Mouse (Mus musculus): ENCODE results near the gene Gpx6. TPM values are rescaled to one million over a fixed set of nuclear protein-coding genes. Genes with fewer than 3 reads are reported as not detected.

Gene Gpx6
- total and polyA plus RNA-seq, 3 experiments: 0.11 TPM; not detected in 2

- DNase-seq (ENCODE audit: low spot score) (peak; percentile 20), ATAC-seq (ENCODE audit: extremely low read depth, insufficient number of reproducible peaks, low FRiP score, poor library complexity, severe bottlenecking) (peak; percentile 55)
- no peak for TF ChIP-seq TAL1 (conservative IDR thresholded peaks at IDR 0.05; ENCODE audit: low read depth, low read length)
- no peak for TF ChIP-seq GATA1 (IDR thresholded peaks at IDR 0.05; ENCODE audit: borderline replicate concordance, low read length)
- TF ChIP-seq GATA2 (IDR thresholded peaks at IDR 0.05; ENCODE audit: borderline replicate concordance, low read depth, low read length): no peak
- TF ChIP-seq POLR2AphosphoS5 (IDR thresholded peaks at IDR 0.05; ENCODE audit: insufficient replicate concordance, low read depth, low read length): no peak
- no peak for TF ChIP-seq CTCF (IDR thresholded peaks at IDR 0.05; ENCODE audit: low read depth, low read length)
- Histone ChIP-seq H3K9me3 (replicated peaks) (no peaks in the 10 kb centered on the region), H3K4me1 (ENCODE audit: insufficient read depth, low read depth, low read length) (peaks cover 36% of the 10 kb centered on the region), H3K27me3 (ENCODE audit: insufficient read depth, low read length) (peaks cover 3% of the 10 kb centered on the region; the same call in 1 of the 2 replicates), H3K36me3 (replicated peaks) (no peaks in the 10 kb centered on the region), H3K4me3 (ENCODE audit: low read depth, low read length) (peak overlapping the region; percentile 67)
Measured at GRCm38 (mm10) chr13:21279559-21279958, 32.4 kb upstream of the Gpx6 start.

- peaks cover 23% of the 10 kb centered on the region for H3K27me3 ChIP-seq (ENCODE audit: insufficient read depth, low read length)
- peaks cover 14% of the 10 kb centered on the region for H3K4me1 ChIP-seq (ENCODE audit: insufficient read depth, low read depth, low read length)
- no peak for ATAC-seq (ENCODE audit: extremely low read depth, insufficient number of reproducible peaks, low FRiP score, poor library complexity, severe bottlenecking)
- no peak within 1 kb of the TSS for H3K4me3 ChIP-seq (ENCODE audit: low read depth, low read length)
- H3K9me3 ChIP-seq (replicated peaks): no peaks in the 10 kb centered on the region
- no peaks in the 10 kb centered on the region for H3K36me3 ChIP-seq (replicated peaks)
- no peak for DNase-seq (ENCODE audit: low spot score)
- no peak for TF ChIP-seq TAL1 (conservative IDR thresholded peaks at IDR 0.05; ENCODE audit: low read depth, low read length)
- no peak for TF ChIP-seq GATA2 (IDR thresholded peaks at IDR 0.05; ENCODE audit: borderline replicate concordance, low read depth, low read length)
- TF ChIP-seq CTCF (IDR thresholded peaks at IDR 0.05; ENCODE audit: low read depth, low read length): no peak
- no peak for TF ChIP-seq GATA1 (IDR thresholded peaks at IDR 0.05; ENCODE audit: borderline replicate concordance, low read length)
- no peak for TF ChIP-seq POLR2AphosphoS5 (IDR thresholded peaks at IDR 0.05; ENCODE audit: insufficient replicate concordance, low read depth, low read length)
Measured at GRCm38 (mm10) chr13:21292631-21293030, 19.3 kb upstream of the Gpx6 start, which contains the start of gene Gpx5. Gene Gpx5 (minus strand): TSS chr13:21292731.

GRCm38 (mm10) chr13:21298557-21298956 is 13.4 kb upstream of the Gpx6 start:
- no peak for ATAC-seq (ENCODE audit: extremely low read depth, insufficient number of reproducible peaks, low FRiP score, poor library complexity, severe bottlenecking)
- Histone ChIP-seq H3K4me3 (ENCODE audit: low read depth, low read length) (no peak overlapping the region), H3K27me3 (ENCODE audit: insufficient read depth, low read length) (peaks cover 18% of the 10 kb centered on the region), H3K4me1 (ENCODE audit: insufficient read depth, low read depth, low read length) (peaks cover 17% of the 10 kb centered on the region; the same call in 1 of the 2 replicates), H3K9me3 (replicated peaks) (no peaks in the 10 kb centered on the region), H3K36me3 (replicated peaks) (no peaks in the 10 kb centered on the region)
- no peak for TF ChIP-seq POLR2AphosphoS5 (IDR thresholded peaks at IDR 0.05; ENCODE audit: insufficient replicate concordance, low read depth, low read length)
- no peak for TF ChIP-seq TAL1 (conservative IDR thresholded peaks at IDR 0.05; ENCODE audit: low read depth, low read length)
- TF ChIP-seq GATA2 (IDR thresholded peaks at IDR 0.05; ENCODE audit: borderline replicate concordance, low read depth, low read length): no peak
- TF ChIP-seq GATA1 (IDR thresholded peaks at IDR 0.05; ENCODE audit: borderline replicate concordance, low read length): no peak
- TF ChIP-seq CTCF (IDR thresholded peaks at IDR 0.05; ENCODE audit: low read depth, low read length): no peak
- no peak for DNase-seq (ENCODE audit: low spot score)

GRCm38 (mm10) chr13:21304483-21305066 is 7.3 kb upstream of the Gpx6 start:
- TF ChIP-seq GATA1 (IDR thresholded peaks at IDR 0.05; ENCODE audit: borderline replicate concordance, low read length) (no peak), GATA2 (IDR thresholded peaks at IDR 0.05; ENCODE audit: borderline replicate concordance, low read depth, low read length) (no peak), TAL1 (conservative IDR thresholded peaks at IDR 0.05; ENCODE audit: low read depth, low read length) (no peak), POLR2AphosphoS5 (IDR thresholded peaks at IDR 0.05; ENCODE audit: insufficient replicate concordance, low read depth, low read length) (no peak), CTCF (IDR thresholded peaks at IDR 0.05; ENCODE audit: low read depth, low read length) (no peak)
- DNase-seq (ENCODE audit: low spot score) (no peak), ATAC-seq (ENCODE audit: extremely low read depth, insufficient number of reproducible peaks, low FRiP score, poor library complexity, severe bottlenecking) (no peak)
- Histone ChIP-seq H3K27me3 (ENCODE audit: insufficient read depth, low read length) (peaks cover 4% of the 10 kb centered on the region; the same call in 1 of the 2 replicates), H3K36me3 (replicated peaks) (no peaks in the 10 kb centered on the region), H3K4me1 (ENCODE audit: insufficient read depth, low read depth, low read length) (peaks cover 13% of the 10 kb centered on the region; the same call in 1 of the 2 replicates), H3K9me3 (replicated peaks) (no peaks in the 10 kb centered on the region), H3K4me3 (ENCODE audit: low read depth, low read length) (no peak overlapping the region)

GRCm38 (mm10) chr13:21309788-21310187 is 2.1 kb upstream of the Gpx6 start:
- no peak for ATAC-seq (ENCODE audit: extremely low read depth, insufficient number of reproducible peaks, low FRiP score, poor library complexity, severe bottlenecking)
- H3K4me1 ChIP-seq (ENCODE audit: insufficient read depth, low read depth, low read length): peaks cover 10% of the 10 kb centered on the region; the same call in 1 of the 2 replicates
- DNase-seq (ENCODE audit: low spot score): no peak
- H3K27me3 ChIP-seq (ENCODE audit: insufficient read depth, low read length): peaks cover 3% of the 10 kb centered on the region; the same call in 1 of the 2 replicates
- no peaks in the 10 kb centered on the region for H3K36me3 ChIP-seq (replicated peaks)
- TF ChIP-seq CTCF (IDR thresholded peaks at IDR 0.05; ENCODE audit: low read depth, low read length) (no peak), GATA1 (IDR thresholded peaks at IDR 0.05; ENCODE audit: borderline replicate concordance, low read length) (no peak), POLR2AphosphoS5 (IDR thresholded peaks at IDR 0.05; ENCODE audit: insufficient replicate concordance, low read depth, low read length) (no peak), TAL1 (conservative IDR thresholded peaks at IDR 0.05; ENCODE audit: low read depth, low read length) (no peak), GATA2 (IDR thresholded peaks at IDR 0.05; ENCODE audit: borderline replicate concordance, low read depth, low read length) (no peak)
- H3K9me3 ChIP-seq (replicated peaks): no peaks in the 10 kb centered on the region
- H3K4me3 ChIP-seq (ENCODE audit: low read depth, low read length): no peak overlapping the region; the same call in 1 of the 2 replicates

- TF ChIP-seq POLR2AphosphoS5 (IDR thresholded peaks at IDR 0.05; ENCODE audit: insufficient replicate concordance, low read depth, low read length): no peak
- no peak for TF ChIP-seq GATA2 (IDR thresholded peaks at IDR 0.05; ENCODE audit: borderline replicate concordance, low read depth, low read length)
- no peak for TF ChIP-seq GATA1 (IDR thresholded peaks at IDR 0.05; ENCODE audit: borderline replicate concordance, low read length)
- no peak for TF ChIP-seq TAL1 (conservative IDR thresholded peaks at IDR 0.05; ENCODE audit: low read depth, low read length)
- TF ChIP-seq CTCF (IDR thresholded peaks at IDR 0.05; ENCODE audit: low read depth, low read length): no peak
- H3K4me3 ChIP-seq (ENCODE audit: low read depth, low read length): no peak overlapping the region
- no peaks in the 10 kb centered on the region for H3K36me3 ChIP-seq (replicated peaks)
- DNase-seq (ENCODE audit: low spot score): no peak
- H3K9me3 ChIP-seq (replicated peaks): no peaks in the 10 kb centered on the region
- no peak for ATAC-seq (ENCODE audit: extremely low read depth, insufficient number of reproducible peaks, low FRiP score, poor library complexity, severe bottlenecking)
- H3K27me3 ChIP-seq (ENCODE audit: insufficient read depth, low read length): peaks cover 11% of the 10 kb centered on the region; the same call in 1 of the 2 replicates
- H3K4me1 ChIP-seq (ENCODE audit: insufficient read depth, low read depth, low read length): peaks cover 10% of the 10 kb centered on the region; the same call in 1 of the 2 replicates
Measured at GRCm38 (mm10) chr13:21312854-21313253, 929 bp downstream of the Gpx6 start.
